Mouse (Mus musculus) G1E (cell line): ENCODE measurements around the gene Fn3krp. TPM values are rescaled to one million over a fixed set of nuclear protein-coding genes. Genes with fewer than 3 reads are reported as not detected.

Experiments used
- ATAC-seq: 2 replicates; pipeline ENCODE4 v1.8.0; 2016; ENCODE audit warnings: mild to moderate bottlenecking; ENCODE audit not compliant: insufficient number of reproducible peaks, poor library complexity, low FRiP score, severe bottlenecking; ENCODE audit errors: extremely low read depth
- DNase-seq: peaks from one replicate; pipeline ENCODE4 v3.0.0; 2012; ENCODE audit warnings: low spot score
- H3K27me3 ChIP-seq: 2 replicates; pipeline ENCODE4 v1.6.1; 2012; ENCODE audit warnings: mild to moderate bottlenecking, low read length, inconsistent platforms; ENCODE audit not compliant: insufficient read depth
- H3K36me3 ChIP-seq: replicated peaks from 2 replicates; pipeline ENCODE3; 2012; ENCODE audit warnings: mild to moderate bottlenecking, inconsistent platforms
- H3K4me1 ChIP-seq: 2 replicates; pipeline ENCODE4 v1.6.1; 2012; ENCODE audit warnings: low read depth, low read length, inconsistent platforms, mixed read lengths; ENCODE audit not compliant: insufficient read depth
- H3K4me3 ChIP-seq: 2 replicates; pipeline ENCODE4 v1.5.1; 2012; ENCODE audit warnings: low read depth, mild to moderate bottlenecking, inconsistent platforms, low read length, moderate library complexity, mixed read lengths
- H3K9me3 ChIP-seq: replicated peaks from 2 replicates; pipeline ENCODE4 v1.6.1; 2012; ENCODE audit warnings: inconsistent platforms
- CTCF ChIP-seq: IDR thresholded peaks from 2 replicates; pipeline ENCODE4 v1.5.1; 2012; ENCODE audit warnings: low read depth, low read length, inconsistent platforms, mixed read lengths
- GATA1 ChIP-seq: IDR thresholded peaks from 2 replicates; pipeline ENCODE4 v1.6.1; 2012; ENCODE audit warnings: borderline replicate concordance, low read length, inconsistent platforms, mixed read lengths
- GATA2 ChIP-seq: IDR thresholded peaks from 2 replicates; pipeline ENCODE4 v1.6.1; 2012; ENCODE audit warnings: low read depth, low read length, inconsistent platforms, borderline replicate concordance
- POLR2AphosphoS5 ChIP-seq: IDR thresholded peaks from 2 replicates; pipeline ENCODE4 v1.6.1; 2012; ENCODE audit warnings: low read depth, low read length, inconsistent platforms; ENCODE audit not compliant: insufficient replicate concordance
- TAL1 ChIP-seq: conservative IDR thresholded peaks from 2 replicates; pipeline ENCODE4 v1.6.1; 2012; ENCODE audit warnings: low read depth, low read length, inconsistent platforms, mixed read lengths
- polyA plus RNA-seq: library from polyadenylated mRNA; stranded (reverse); fragments of >175 nt; gene quantifications from 2 replicates; pipeline ENCODE4 v1.2.3, GENCODE M21; 2012
- total RNA-seq, 2 experiments: library from RNA; stranded (forward) in 1 of 2; stranded (reverse) in 1 of 2; fragments of 200-1000 nt in 1 of 2; fragments of >200 nt in 1 of 2; fragmentation: Nextera tagmentation in 1 of 2; gene quantifications; 2 replicates each; pipeline ENCODE4 v1.2.3; 2014 to 2017

Gene Fn3krp
- total and polyA plus RNA-seq, 3 experiments = 3.1 to 21.1 (median 11.6) TPM

DNA sequence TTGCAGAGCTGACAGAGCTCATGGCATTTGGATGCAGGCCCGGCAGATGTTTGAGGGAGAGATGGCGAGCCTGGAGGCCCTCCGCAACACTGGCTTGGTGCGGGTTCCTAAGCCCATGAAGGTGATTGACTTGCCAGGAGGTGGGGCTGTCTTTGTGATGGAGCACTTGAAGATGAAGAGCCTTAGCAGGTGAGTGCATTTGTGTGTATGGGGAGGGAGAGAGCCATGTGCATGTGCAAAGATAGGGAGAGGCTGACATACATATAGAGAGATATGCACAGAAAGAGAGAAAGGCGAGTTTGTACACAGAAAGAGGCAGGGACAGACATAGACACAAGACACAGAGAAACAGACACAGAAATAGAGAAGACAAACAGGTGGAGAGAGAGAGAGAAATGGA is 16.0 kb downstream of the Fn3krp start:
- no peak for ATAC-seq
- peaks cover 25% of the 10 kb centered on the region for H3K4me1 ChIP-seq
- H3K4me3 ChIP-seq = no peak overlapping the region
- no peaks in the 10 kb centered on the region for H3K9me3 ChIP-seq
- TF ChIP-seq CTCF = no peak
- no peak for TF ChIP-seq TAL1
- H3K27me3 ChIP-seq = peaks cover 23% of the 10 kb centered on the region
- H3K36me3 ChIP-seq = no peaks in the 10 kb centered on the region
- DNase-seq = no peak

DNA sequence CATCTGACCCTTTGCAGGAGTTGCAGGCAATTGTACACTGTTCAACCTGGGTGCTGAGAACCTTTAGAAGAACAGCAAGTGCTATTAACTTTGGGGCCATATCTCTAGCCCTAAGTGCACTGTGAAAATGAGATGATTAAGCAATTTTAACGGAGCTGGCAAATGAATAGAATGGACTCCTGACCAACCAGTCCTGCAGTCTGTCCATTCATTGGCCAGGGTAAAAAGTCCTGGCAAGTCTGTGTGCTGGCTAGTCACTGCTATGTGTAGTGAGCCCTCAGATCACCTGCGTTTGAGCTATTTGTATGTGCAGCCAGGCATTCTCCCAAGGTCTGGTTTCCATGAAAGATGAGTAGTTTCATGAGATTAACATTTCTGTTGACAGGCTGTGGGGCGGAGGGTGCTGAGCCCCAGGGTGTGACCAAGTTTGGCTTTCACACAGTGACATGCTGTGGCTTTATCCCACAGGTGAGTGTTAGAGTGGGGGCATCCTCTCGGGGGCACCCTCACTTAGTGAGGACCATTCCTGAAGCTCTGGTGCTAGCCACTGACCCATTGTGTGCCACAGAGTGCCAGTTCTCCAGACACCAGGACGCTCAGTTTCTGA is 18.6 kb downstream of the Fn3krp start:
- no peaks in the 10 kb centered on the region for H3K36me3 ChIP-seq
- DNase-seq = no peak
- H3K4me3 ChIP-seq = no peak overlapping the region
- no peak for ATAC-seq
- H3K4me1 ChIP-seq = peaks cover 11% of the 10 kb centered on the region
- H3K27me3 ChIP-seq = peaks cover 26% of the 10 kb centered on the region
- TF ChIP-seq GATA1 (no peak), CTCF (no peak), GATA2 (no peak), POLR2AphosphoS5 (no peak), TAL1 (no peak)
- H3K9me3 ChIP-seq = no peaks in the 10 kb centered on the region

DNA sequence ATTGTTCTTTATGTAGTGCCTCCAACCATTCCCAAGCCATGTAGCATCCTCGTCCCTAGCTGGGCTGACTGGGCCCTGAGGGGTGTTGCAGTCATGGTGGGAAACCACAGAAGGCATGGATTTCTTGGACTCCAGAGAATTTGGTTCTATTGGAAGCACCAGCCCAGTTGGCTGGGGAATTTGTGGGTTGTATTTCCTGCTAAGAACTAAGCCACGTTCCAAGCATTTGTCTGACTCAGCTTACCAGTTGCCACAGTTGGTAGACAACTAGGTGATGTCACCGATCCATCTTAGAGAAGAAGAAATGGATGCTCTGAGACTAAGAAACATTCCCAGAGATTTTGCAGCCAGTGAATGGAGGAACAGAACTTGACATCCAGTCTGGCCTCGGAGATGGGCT is 20.5 kb downstream of the Fn3krp start:
- Histone ChIP-seq H3K4me3 (no peak overlapping the region), H3K4me1 (no peaks in the 10 kb centered on the region), H3K9me3 (no peaks in the 10 kb centered on the region), H3K36me3 (no peaks in the 10 kb centered on the region), H3K27me3 (peaks cover 25% of the 10 kb centered on the region)
- ATAC-seq (no peak), DNase-seq (no peak)
- TF ChIP-seq CTCF (no peak), POLR2AphosphoS5 (no peak), GATA2 (no peak), TAL1 (no peak), GATA1 (no peak)

DNA sequence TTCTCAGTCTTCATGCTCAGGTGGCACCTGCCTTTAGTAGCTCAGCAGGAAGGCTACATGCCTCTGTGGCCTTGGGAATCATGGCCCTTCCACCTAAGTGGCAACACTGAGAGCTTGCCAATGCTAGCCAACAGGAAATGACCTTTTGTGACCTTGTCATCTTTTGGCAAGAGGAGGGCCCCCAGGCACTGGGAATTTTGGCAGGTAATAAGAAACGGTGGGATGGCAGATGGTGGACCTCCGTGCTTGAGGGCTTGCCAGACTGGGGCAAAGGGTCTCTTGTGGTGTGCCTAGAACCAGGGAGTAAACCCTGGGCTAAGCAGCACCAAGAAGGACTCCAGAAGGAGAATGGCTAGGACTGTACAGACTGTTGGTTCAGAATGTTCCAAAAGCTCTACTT is 20.9 kb downstream of the Fn3krp start:
- no peaks in the 10 kb centered on the region for H3K4me1 ChIP-seq
- H3K4me3 ChIP-seq = no peak overlapping the region
- H3K9me3 ChIP-seq = no peaks in the 10 kb centered on the region
- H3K27me3 ChIP-seq = peaks cover 23% of the 10 kb centered on the region
- TF ChIP-seq TAL1 = no peak
- TF ChIP-seq GATA2 = no peak
- TF ChIP-seq POLR2AphosphoS5 = no peak
- TF ChIP-seq GATA1 = no peak
- no peak for TF ChIP-seq CTCF
- no peak for DNase-seq
- no peaks in the 10 kb centered on the region for H3K36me3 ChIP-seq
- ATAC-seq = no peak

DNA sequence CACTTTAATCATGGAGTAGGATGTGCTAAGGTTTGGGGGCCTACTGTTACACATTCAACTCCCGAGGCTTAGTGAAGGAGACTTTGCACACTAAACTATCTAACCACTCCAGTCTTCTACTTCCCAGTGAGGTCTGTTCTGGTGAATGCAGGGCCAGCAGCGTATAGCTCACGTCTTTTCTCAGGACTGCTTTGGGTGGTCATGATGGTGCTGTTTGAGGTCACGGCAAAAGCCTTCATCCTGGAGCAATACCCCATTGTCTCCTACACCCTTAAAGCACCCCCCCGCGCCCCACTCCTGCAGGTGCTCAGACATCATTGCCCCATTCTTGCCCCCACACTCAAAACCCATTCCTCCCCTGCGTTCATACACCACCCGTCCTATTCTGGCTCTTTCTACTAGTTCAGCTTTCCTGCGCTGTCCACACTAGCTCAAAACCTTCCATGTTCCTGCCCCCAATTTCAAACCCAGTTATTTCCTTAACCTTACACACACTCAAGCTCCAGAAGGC is 30.1 kb downstream of the Fn3krp start:
- H3K36me3 ChIP-seq = peaks cover 26% of the 10 kb centered on the region
- DNase-seq (no peak), ATAC-seq (no peak)
- TF ChIP-seq GATA1 (no peak), TAL1 (no peak), CTCF (no peak), POLR2AphosphoS5 (no peak), GATA2 (no peak)
- peak overlapping the region; percentile 93 for H3K4me3 ChIP-seq
- no peaks in the 10 kb centered on the region for H3K9me3 ChIP-seq
- peaks cover 17% of the 10 kb centered on the region for H3K27me3 ChIP-seq
- peaks cover 23% of the 10 kb centered on the region for H3K4me1 ChIP-seq

DNA sequence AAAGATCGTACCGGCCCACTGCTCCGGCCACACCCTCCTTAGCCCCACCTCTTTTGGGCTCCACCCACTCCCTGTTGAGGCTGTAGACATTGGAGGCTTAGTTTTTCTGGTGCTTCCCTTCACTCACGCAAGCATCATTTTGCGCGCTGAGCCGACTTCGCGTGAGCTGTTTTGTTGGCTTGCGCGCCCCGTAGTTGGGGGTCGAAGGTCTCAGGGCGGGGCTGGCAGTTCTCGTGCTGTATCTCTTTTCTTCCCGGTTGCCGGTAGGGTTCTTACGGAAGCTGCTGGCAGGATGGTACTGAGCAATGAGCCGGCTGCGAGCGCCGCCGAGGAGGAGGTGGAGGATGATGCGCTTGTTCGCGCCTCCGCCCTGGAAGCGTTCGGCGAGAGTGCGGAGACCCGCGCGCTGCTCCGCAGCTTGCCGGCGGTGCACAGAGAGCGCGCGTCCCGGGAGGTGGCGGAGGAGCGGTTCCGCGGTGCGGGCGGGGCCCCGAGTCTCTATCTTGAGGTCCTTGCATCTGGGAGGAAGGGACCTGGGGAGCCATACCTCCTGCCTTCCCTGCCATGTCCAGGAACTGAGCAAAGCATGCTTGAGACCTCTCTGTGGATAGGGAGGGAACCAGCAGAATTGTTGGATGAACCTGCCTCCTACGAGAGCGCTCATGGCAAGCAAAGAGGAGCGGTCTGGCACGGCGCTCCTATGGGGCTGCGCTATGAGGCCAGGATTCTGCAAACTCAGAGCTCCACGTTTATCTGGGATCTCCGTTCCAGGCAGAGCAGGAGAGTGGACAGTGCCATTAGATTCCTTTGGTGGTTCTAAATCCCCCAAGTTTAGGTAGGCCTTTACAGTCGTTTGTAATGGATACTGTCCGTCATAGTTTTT is 30.8 kb downstream of the Fn3krp start, which contains the start of gene Tbcd:
Tbcd (plus strand) TSS at position 197 of the 883 bp plus-strand sequence.
- DNase-seq (peak; percentile 84), ATAC-seq (peak; percentile 94)
- Histone ChIP-seq H3K27me3 (peaks cover 15% of the 10 kb centered on the region), H3K4me1 (peaks cover 23% of the 10 kb centered on the region), H3K9me3 (no peaks in the 10 kb centered on the region), H3K36me3 (peaks cover 32% of the 10 kb centered on the region), H3K4me3 (peak within 1 kb of the TSS; percentile 93)
- TF ChIP-seq GATA1 (no peak), CTCF (no peak), POLR2AphosphoS5 (no peak), TAL1 (no peak), GATA2 (no peak)
